ENCODE assay signal across 8 mouse cellular contexts in the genomic region with DNA sequence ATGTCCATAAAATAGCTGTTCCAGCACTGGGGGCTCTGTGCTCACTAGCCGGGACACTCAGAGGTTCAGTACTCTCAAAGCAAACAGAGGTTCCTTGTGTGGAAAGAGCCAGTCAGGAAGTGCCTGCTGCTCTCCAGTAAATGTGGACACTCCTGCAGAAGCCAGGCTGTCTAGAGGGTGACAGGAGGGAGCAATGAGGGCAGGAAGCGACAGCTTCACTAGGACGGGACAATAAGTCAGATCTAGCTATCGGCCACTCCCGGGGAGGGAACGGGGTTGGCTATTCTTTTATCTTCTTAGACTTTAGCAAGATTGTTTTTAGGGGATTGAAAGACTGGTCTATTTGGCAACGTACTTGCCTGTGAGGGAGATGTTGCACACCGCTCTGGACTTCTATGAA.
DNase-seq lines count a peak whose midpoint lies in the region; ATAC-seq and TF ChIP-seq lines count a peak whose summit lies in the region.

No protein-coding gene starts in this region.

- H3K4me2 ChIP-seq in embryonic facial prominence, embryonic 14.5 days (ENCODE audit: low read depth, low read length): peak overlapping the region; percentile 15; the same call in 1 of the 2 replicates
- H3K4me2 ChIP-seq in hindbrain, embryonic 12.5 days (replicated peaks): no peak overlapping the region
- H3K4me2 ChIP-seq in limb, embryonic 14.5 days (replicated peaks; ENCODE audit: low read depth, low read length, severe bottlenecking): peak overlapping the region; percentile 19; the same call in 1 of the 2 replicates

- no peak overlapping the region for H3K4me3 ChIP-seq in embryonic facial prominence, embryonic 14.5 days (ENCODE audit: low read depth, low read length)
- H3K4me3 ChIP-seq in hindbrain, embryonic 12.5 days: no peak overlapping the region
- H3K4me3 ChIP-seq in limb, embryonic 14.5 days (replicated peaks; ENCODE audit: low read length): no peak overlapping the region

- WGBS in embryonic facial prominence, embryonic 14.5 days: 24% methylated on average over 8 of the region's 8 CpGs
- WGBS in hindbrain, embryonic 12.5 days: 6% methylated on average over 8 of the region's 8 CpGs
- WGBS in limb, embryonic 14.5 days: 27% methylated on average over 8 of the region's 8 CpGs

- intact Hi-C loops in gastrocnemius, postnatal 14 days (cut with DNase I; ENCODE audit: low total_unique reads): no loop called here

- no peak overlapping the region for H3K9ac ChIP-seq in embryonic facial prominence, embryonic 14.5 days (ENCODE audit: low read depth, low read length)
- H3K9ac ChIP-seq in hindbrain, embryonic 12.5 days: no peak overlapping the region
- no peak overlapping the region for H3K9ac ChIP-seq in limb, embryonic 14.5 days (ENCODE audit: low read depth, low read length, severe bottlenecking)

- H3K4me1 ChIP-seq in embryonic facial prominence, embryonic 14.5 days (ENCODE audit: control insufficient read depth, insufficient read depth, low read length): peaks cover 14% of the 10 kb centered on the region
- H3K4me1 ChIP-seq in hindbrain, embryonic 12.5 days: peaks cover 16% of the 10 kb centered on the region
- peaks cover 15% of the 10 kb centered on the region for H3K4me1 ChIP-seq in limb, embryonic 14.5 days (ENCODE audit: control insufficient read depth, insufficient read depth, low read length)

- peak overlapping the region; percentile 48; the same call in 1 of the 2 replicates for H3K27ac ChIP-seq in embryonic facial prominence, embryonic 14.5 days (replicated peaks; ENCODE audit: low read depth, low read length)
- H3K27ac ChIP-seq in hindbrain, embryonic 12.5 days: peak overlapping the region; percentile 78
- peak overlapping the region; percentile 70 for H3K27ac ChIP-seq in limb, embryonic 14.5 days (replicated peaks; ENCODE audit: low read depth, low read length)

- 0 out of 2 replicates have a peak, but pooled peaks have one; percentile 36 for ATAC-seq in embryonic facial prominence, embryonic 14.5 days (ENCODE audit: low read depth)
- ATAC-seq in hindbrain, embryonic 12.5 days (ENCODE audit: low FRiP score): peak; percentile 44; the same call in 1 of the 2 replicates
- ATAC-seq in limb, embryonic 14.5 days (ENCODE audit: low FRiP score, low read depth): no peak

- H3K9me3 ChIP-seq in embryonic facial prominence, embryonic 14.5 days (ENCODE audit: control insufficient read depth, low read length): no peaks in the 10 kb centered on the region
- 0 out of 2 replicates have a peak, but pooled peaks cover 4% of the 10 kb centered on the region for H3K9me3 ChIP-seq in hindbrain, embryonic 12.5 days (replicated peaks)
- H3K9me3 ChIP-seq in limb, embryonic 14.5 days (ENCODE audit: control insufficient read depth, low read length): 0 out of 2 replicates have a peak, but pooled peaks cover 5% of the 10 kb centered on the region

- no peak for TF ChIP-seq POLR2A in limb, embryonic 14.5 days (IDR thresholded peaks at IDR 0.05; ENCODE audit: borderline replicate concordance, extremely low read depth, insufficient read depth, insufficient read length)

- no peaks in the 10 kb centered on the region for H3K36me3 ChIP-seq in embryonic facial prominence, embryonic 14.5 days (ENCODE audit: control insufficient read depth, insufficient read depth, low read length)
- no peaks in the 10 kb centered on the region for H3K36me3 ChIP-seq in hindbrain, embryonic 12.5 days
- no peaks in the 10 kb centered on the region for H3K36me3 ChIP-seq in limb, embryonic 14.5 days (ENCODE audit: control insufficient read depth, insufficient read depth, low read length)

- peak; percentile 11 for DNase-seq in adrenal gland, postnatal 25 days
- peak; percentile 43 for DNase-seq in embryonic facial prominence, embryonic 14.5 days (ENCODE audit: low spot score)
- no peak for DNase-seq in limb, embryonic 14.5 days (ENCODE audit: low spot score)
- peak; percentile 22 for DNase-seq in naive thymus-derived CD4-positive, alpha-beta T cell, adult 2 months (ENCODE audit: low read depth)
- no peak for DNase-seq in left cerebral cortex, adult 11 months (ENCODE audit: low spot score)
- no peak for DNase-seq in gastrocnemius, postnatal 14 days
- DNase-seq in cerebellum, adult 11 months: no peak

- H3K27me3 ChIP-seq in embryonic facial prominence, embryonic 14.5 days (replicated peaks; ENCODE audit: control insufficient read depth, insufficient read depth, low read length): no peaks in the 10 kb centered on the region
- H3K27me3 ChIP-seq in hindbrain, embryonic 12.5 days: no peaks in the 10 kb centered on the region
- no peaks in the 10 kb centered on the region for H3K27me3 ChIP-seq in limb, embryonic 14.5 days (ENCODE audit: control insufficient read depth, insufficient read depth, low read length)

Comparison
In these comparisons a context has a peak if more than half of its experiments do, and no peak if none do; other contexts are left out.
1. DNase-seq: peak in adrenal gland, postnatal 25 days (single experiment), embryonic facial prominence, embryonic 14.5 days (single experiment) and naive thymus-derived CD4-positive, alpha-beta T cell, adult 2 months (single experiment); none in limb, embryonic 14.5 days (single experiment), left cerebral cortex, adult 11 months (single experiment), gastrocnemius, postnatal 14 days (single experiment) and cerebellum, adult 11 months (single experiment).
2. Peak in every context shown above with its lines, with median percentiles within 50 percentile points of each other: H3K27ac ChIP-seq.